Mouse (Mus musculus): ENCODE data around the gene Dusp16.
A peak's percentile ranks its signal among the peaks of the same experiment; 100 is the strongest.

Gene Dusp16

DNA sequence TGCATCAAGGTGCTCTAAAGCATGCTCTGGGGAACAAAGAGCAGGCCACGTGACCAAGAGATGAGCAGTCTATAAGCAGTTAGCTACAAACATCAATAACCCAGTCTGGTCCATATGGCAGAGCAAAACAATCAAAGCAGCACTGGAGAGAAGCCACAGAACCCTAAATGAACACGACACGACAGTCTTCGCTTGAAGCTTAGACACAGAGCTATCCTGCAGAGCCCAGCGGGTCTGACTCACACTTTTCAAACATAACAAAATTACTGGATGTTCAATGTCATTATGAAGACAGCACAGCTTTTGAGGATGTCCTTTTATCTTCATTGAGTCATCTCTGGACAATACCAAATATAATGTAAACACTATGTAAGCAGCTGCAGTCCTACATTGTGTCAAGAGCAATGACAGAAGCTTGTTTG, 58.6 kb downstream of the Dusp16 start:
- DNase-seq (ENCODE audit: low spot score in 2 of 2) = no peak

DNA sequence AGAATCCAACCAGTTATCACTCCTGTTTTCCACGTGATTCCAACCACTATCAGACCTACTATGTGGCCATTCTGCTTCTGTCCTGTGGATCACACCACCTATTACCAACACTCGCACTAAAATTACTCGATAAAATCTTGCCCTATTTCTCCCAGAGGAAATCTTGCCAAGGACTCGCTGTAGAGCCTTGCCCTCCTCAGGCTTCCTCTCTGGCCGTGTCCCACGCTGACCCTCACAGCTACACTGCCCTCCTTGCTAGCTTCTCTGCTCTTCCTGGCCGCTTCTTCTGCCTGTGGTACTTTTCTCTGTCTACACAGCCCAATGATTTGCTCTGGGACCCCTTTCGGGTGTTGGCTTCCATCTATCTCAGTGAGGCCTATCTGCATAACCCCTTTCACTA, 59.6 kb downstream of the Dusp16 start:
- no peak for DNase-seq (ENCODE audit: low spot score in 2 of 2)

DNA sequence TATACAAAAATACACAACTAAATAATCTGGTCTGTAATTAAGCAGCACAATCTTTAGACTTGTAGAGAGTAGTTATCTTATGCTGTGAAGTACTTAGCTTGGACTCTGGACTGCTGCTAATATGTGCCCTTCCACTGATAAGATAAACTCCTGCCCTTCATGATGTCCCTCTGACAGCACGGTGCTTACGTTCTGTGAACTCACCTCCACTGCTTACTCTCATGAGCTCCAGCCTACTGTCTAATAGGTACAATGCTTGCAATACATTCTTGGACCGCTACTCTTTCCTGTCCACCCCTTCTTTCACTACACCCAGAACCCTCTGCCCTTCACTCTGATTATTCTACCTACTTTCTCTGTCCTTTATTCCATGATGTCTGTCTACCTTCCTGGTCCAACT, 61.4 kb downstream of the Dusp16 start:
- DNase-seq (ENCODE audit: low spot score in 2 of 2) = no peak

DNA sequence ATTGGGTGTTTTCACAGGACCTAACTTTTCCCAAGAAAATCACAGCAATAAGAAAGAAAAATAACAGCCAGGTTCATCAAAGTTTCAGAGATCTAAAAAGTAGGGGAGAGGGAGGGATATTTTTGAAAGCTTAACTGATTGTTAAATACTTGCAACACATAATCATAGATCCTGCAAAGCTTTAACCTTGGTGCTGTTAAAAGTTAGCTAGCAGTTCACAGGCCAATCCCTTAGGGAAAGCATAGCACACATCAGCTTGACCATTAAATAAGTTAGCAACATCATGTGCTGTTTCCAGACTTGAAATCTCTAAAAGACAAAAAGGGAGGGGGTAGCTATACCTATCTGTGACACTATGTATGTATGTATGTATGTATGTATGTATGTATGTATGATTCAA, 67.0 kb downstream of the Dusp16 start:
- no peak for DNase-seq (ENCODE audit: low spot score in 2 of 2)

DNA sequence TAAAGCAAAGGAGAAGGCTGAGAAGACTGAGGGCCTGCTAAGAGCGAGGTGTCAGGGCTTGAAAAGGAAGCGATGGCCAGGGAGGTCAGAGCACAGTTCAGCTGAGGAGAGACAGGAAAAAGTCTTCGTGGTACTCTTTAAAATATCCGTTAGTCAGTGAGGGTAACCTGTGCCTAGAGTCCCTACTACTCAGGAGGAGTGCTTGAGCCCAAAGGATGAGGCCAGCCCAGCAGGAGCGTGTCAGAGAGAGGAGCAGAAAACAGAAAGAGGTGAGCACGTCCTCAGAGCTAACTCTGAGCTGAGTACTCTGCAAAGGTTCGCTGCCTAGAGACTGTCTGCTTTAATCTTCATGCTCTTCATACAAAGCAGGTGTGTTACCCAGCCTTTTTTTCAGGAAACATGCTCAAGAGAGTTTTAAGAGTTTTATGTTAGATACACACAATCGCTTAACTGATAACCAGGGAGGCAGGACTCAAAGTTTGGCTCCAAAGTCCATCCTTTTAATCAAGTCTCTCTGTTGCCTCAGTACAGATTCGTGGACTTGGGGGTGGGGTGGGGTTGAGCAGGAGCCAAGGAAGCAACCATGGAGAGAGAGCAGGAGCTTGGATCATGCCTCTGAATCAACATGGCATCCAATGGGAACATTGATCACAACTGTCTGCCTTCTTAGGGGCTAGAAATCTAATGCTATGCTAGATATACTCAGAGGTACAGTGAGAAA, 68.4 kb downstream of the Dusp16 start:
- no peak for DNase-seq (ENCODE audit: low spot score in 2 of 2)

DNA sequence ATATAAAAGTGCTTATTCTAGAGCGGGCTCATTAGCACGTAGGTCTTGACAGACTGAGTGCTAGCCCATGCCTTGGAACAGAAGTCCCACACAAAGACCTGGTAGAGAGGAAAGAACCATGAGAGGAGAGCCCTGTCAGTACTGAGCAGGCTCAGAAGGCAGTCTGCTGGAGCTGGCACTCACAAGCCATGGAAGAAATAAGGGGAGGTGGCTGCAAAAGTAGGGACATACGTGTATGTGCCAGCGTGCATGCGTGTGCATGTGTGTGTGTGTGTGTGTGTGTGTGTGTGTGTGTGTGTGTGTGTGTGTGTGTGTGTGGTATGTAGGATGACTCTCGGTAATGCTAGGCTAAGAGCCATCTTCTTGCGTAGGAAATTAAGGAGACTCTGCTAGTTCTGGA, 69.1 kb downstream of the Dusp16 start:
- no peak for DNase-seq (ENCODE audit: low spot score in 2 of 2)

DNA sequence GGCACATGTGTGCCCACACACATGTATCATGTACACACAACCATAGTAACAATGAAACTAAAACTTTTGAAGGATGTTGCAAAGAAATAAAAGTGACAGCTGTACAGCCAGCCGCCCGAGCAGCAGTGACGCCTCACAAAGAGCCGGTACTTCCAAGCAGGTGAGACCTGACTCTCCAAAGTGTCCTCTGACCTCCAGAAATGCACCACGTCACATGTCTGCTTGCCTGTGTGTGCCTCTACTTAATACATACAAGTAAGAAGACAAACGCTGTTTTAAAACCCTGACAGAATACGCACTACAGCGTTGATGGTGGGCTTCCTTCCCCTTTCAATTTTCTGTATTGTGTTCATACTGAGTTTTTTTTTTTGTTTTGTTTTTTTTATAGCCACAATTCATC, 69.5 kb downstream of the Dusp16 start:
- DNase-seq (ENCODE audit: low spot score in 2 of 2) = no peak

DNA sequence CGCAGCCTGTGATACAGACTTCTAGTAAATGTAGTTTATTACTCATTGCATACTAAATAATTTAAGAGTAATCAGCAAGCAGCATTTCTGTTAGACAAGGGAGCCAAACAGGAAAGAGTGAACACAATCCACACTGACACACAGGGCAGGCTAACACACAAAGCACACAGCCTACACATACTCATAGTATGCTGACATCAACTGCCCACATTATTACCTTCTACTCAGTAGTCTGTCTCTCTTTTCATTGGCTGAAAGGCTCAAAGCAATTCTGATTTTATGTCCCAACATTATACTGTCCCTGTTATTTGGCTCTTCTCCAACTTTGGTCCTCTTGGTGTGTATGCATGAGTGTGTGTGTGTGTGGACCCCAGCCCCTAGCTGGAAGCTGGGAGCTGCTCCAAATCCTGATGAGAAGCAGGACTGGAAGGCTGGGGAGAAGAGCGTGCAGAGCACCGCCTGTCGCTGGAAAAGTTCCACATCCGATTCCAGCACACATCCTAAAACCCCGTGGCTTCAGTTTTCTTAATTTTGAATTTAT, 70.6 kb downstream of the Dusp16 start:
- DNase-seq (ENCODE audit: low spot score in 2 of 2) = no peak

DNA sequence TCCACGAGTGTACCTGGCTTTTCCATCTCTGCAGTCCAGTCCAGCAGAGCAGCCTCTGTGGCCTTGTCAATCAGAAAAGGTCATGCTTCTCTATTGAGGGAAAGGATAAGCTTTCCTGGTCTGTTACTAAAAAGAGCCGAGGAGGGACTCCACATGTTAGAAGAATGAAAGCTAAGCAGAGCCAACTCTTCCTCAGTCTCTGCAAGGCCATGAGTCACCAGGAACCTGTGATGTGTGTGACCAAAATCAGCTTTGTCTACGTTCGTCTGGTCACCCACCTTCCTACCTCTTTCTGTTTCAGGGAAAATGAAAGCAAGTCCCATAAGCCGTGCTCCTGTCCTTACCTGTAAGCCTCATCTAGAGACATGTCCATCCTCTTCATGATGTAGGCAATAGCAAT, 72.3 kb downstream of the Dusp16 start:
- no peak for DNase-seq (ENCODE audit: low spot score in 2 of 2)

DNA sequence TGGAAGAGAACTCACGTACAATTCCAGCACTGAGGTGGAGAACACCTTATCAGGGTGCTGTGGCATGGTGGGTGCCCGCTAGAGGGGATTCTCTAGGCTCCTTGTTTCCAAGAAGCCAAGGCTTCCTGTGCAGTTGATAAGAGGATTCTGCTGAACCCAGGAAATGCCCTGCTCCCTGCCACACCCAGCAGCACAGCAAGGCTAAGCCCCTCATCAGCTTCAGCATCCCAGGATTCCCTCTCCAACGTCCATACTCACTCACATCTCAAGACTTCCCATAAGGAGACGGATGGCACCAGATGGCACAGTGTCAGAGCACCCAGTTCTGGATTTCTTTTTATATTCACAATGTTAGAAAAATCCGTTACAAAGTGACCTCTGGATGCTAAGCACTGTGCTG, 73.3 kb downstream of the Dusp16 start:
- DNase-seq (ENCODE audit: low spot score in 2 of 2) = no peak

DNA sequence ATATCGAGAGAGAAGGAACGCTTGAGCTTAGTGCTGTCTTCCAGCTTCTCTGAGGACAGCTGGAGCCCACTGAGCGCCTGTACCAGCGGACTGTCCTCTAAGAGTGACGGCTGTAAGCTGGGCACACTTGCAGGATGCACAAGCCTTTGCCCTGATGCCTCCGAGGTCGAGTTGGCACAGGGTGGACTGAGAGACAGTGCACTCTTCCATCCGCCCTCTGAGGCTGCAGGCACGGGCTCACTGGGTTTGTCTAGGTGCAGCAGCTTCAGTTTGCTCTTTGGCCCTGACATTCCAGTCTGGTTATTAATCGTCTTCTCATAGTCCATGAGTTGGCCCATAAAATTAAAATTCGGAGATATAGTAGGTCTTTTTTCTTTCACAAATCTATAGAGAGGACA, 73.8 kb downstream of the Dusp16 start:
- DNase-seq (ENCODE audit: low spot score in 2 of 2) = no peak

DNA sequence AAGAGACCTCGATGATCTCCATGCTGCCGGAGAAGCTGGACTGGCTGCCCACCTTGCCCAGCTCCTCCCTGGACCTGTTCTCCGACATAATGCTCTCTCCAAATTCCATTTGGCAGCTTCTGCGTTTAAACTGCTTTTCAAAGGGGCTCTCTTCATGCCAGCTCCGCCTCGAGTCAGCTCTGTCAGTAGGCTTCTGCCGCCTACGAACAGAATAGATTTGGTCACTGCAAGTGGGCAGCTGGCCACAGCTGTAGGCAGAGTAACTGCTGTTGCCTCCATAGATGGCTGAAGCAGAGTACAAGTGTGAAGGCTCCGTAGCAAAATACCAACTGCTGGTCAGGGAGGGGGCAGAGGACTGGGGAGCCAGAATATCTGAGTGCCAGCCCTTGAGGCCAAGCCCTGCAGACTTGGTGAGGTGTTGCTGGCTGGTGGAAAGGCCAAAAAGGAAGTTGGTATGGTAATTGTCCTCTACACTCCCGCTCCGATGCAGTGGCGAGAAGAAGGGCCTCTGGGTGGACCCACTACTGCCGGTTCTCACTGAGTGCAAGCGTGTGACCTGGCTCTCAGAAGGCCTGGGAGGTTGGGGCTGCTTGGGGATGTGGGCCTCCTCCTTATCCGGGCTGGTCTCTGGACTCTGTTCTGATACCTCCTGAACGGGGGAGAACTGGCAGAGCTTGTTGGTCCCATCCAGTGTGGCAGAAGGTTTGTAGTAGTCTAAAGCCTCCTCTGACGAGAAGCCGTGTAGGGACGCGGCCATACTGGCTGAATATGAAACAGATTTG, 74.3 kb downstream of the Dusp16 start:
- no peak for DNase-seq (ENCODE audit: low spot score in 2 of 2)

DNA sequence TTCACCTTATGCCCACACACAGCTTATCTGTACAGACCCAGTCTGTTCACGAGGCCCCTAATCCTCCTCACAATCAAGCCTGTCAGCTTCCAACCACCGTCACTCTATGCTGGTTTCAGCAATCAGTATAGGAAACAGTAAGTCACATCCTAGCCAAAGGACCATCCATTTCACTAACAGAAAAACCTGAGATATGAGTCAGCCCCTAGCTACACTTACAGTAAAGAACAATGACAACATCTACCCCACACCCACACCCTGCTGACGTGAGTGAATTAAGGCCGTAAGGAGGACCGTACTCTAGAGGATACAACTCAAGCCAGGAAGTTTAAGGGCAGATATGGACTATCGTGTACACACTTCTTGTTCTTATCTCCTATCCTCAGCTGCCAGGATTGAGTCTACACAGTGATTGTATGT, 76.2 kb downstream of the Dusp16 start:
- no peak for DNase-seq (ENCODE audit: low spot score in 2 of 2)

DNA sequence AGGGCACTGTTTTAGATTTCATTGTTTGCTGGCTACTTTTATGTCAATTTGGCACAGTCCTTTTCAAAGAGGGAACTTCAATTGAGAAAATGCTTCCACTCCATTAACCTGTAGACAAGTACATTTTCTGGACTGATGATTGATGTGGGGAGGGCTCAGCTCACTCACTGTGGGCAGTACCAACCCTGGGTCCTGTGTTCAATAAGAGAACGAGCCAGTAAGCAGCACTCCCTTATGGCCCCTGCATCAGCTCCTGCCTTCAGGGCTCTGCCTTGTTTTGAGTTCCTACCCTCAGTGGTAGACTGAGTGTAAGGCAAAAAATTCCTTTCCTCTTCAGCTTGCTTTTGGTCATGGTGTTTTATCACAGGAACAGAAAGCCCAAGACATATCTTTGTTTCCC, 78.5 kb downstream of the Dusp16 start:
- no peak for DNase-seq (ENCODE audit: low spot score in 2 of 2)

DNA sequence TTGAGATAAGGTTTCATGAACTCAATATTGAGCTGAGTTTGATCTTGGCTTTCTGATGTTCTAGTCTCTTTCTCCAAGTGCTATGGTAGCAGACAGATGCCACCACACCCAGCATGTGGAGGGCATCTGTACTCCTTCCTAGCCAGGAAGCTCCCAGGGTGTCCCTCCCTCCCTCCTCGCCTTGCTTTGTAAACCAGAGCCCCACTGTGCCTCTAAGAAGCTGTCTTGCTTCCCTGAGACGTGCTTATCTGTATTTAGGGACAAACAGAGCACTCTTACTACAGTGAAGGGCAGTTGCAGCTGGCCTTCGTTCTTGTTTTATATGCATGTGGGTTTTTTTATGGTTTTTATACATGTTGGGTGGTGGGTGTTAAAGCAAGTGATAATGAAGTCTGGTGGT, 79.1 kb downstream of the Dusp16 start:
- no peak for DNase-seq (ENCODE audit: low spot score in 2 of 2)

DNA sequence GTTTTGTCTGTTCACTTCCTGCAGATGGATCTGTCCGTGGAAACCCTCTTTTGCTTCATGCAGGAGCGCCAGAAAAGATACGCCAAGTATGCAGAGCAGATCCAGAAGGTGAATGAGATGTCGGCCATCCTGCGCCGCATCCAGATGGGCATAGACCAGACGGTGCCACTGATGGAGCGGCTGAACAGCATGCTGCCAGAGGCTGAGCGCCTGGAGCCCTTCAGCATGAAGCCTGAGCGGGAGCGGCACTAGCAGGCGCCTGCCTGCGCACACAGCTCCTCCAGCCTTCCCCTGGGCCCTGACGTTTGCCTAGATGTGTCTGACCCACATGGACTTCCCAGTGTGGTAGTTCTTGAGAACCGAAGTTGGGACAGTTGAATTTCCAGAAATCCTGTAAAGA, 82.4 kb downstream of the Dusp16 start:
- no peak for DNase-seq (ENCODE audit: low spot score in 2 of 2)

DNA sequence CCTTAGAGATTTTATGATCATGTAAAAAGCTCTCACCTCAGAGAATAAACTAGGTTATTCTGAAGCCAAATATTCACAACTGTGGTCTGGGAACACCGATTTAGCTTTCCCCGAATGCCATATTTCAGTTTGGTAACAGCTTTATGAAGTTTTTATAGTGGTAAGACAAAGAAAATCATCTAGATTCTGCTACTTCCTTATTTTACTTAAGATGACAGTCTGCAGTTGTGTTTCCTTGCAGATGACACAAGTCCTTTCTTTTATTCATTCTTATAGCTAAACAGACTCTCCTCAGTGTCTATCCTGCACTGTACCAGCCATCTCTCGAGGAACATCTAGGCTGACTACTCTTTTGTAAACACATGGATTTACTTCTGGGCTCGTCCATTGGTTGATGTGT, 86.0 kb downstream of the Dusp16 start:
- no peak for DNase-seq (ENCODE audit: low spot score in 2 of 2)

DNA sequence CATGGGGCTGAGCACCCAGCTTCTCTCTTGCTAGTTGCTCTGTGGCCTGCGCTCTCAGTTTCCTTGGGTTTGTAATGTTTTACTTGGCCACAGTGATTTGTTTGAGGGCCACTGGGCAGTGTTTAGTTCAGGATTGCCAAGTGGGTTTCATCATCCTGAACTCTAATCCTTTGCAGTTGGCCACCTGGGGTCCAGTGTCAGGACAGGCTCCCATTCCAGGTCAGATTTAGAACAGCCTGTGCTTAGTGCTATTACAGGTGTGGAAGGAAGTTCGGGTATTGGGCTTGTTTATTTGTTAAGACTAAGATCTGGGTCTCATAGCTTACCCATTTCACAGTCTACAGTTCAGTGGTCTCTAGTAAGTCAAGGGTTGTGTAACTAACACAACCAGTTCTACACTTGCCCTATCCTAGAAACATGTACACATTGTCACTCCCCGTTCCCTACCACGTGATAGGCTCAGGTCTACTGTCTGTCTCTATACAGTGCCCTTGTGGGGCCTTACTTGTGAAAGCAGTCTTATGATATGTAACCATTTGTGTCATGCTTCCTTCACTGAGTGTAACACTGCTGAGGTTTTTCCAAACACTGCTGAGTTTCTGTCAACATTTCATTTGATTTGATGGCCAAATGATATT, 89.3 kb downstream of the Dusp16 start:
- no peak for DNase-seq (ENCODE audit: low spot score in 2 of 2)

DNA sequence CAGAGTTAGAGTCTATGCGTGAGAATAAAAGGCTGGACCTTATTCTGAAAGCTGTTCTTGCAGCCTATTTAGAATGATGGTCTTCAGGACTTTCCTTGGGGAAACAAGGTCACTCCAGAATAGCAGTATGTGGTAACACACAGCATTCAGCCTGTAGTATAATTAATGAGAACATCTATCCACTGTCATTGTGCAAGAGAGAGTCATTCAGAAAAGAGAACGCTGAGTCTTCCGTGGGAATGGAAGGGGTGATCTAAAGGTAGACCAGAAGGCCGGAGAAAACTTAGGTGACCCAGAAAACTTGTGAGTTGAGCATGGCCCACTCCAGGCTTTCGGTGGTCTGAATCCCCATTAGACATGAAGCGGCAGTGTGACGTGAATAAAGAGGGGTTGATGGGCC, 90.2 kb downstream of the Dusp16 start:
- DNase-seq (ENCODE audit: low spot score in 2 of 2) = no peak

DNA sequence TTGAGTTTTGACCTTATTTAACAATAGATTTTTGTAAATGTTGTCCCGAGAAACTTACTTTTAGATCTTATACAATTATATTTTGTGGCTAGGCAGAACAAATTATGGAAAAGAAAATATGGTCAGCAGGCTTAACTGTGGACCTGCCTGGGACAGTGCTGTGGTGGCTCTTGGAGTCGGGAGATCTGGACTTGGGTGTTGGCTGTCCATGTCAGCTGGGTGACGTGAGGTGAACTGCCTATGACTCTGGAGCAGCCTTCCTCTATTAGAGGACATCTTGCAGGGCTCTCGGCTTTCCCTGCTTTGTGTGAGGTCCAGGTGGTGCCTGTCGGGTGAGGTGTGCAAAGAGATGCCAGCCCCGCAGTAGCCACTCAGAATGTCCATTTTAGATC, 91.2 kb downstream of the Dusp16 start:
- no peak for DNase-seq (ENCODE audit: low spot score in 2 of 2)

DNA sequence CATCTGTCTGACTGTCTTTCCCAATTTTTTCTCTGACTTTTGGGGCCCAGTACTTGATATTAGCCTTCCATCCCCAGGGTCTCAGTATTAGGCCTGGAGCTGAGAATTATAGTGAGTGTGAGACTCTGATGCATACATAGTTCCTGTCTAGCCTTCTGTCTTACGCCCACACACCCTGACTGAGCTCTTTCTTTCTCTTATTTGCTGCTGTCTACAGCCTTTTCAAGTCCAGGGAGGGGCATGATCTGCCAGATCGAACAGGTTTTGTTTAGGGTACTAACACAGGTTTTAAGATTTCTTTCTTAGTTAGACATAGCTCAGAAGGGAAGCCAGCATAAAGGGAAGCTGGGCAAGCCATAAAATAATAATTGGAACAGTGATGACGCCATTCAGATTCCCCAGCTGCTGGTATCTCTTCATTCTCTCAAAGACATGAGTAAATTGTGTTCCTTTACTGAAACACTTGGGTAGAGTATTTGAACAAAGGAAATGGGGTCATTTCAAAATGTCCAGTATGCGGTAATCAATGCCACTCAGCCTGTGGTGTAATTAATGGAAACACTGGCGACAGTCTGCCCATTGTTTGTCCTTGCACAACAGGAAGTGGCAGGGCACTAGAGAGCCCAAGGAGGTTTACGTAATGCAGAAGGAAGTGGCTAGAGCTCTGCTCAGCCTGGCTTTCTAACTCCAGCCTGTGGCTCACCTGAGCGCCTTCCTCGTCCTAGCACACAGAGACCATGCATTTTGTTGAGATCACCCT, 91.8 kb downstream of the Dusp16 start:
- peak; percentile 62 to 77 for DNase-seq (ENCODE audit: low spot score in 2 of 2)

DNA sequence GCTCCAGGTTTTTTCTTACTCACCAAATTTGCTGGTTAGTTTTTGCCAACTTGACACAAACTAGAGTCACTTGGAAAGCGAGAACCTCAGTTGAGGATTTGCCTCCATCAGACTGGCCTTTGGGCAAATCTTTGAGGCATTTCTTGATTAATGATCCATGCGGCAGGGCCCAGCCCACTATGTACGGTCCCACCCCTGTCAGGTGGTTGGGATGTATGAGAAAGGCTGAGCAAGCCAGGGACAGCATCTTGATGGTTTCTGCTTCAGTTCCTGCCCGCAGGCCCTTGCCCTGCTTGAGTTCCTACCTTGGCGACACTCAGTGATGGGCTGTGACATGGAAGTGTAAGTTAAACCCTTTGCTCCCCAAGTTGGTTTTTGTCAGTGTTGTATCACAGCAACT, 94.2 kb downstream of the Dusp16 start:
- no peak for DNase-seq (ENCODE audit: low spot score in 2 of 2)
